Mouse (Mus musculus): ENCODE data around the gene Slc2a2. TPM values are rescaled to one million over a fixed set of nuclear protein-coding genes. Genes with fewer than 3 reads are reported as not detected.

Gene Slc2a2
- polyA plus RNA-seq, 1 experiment from 2014 or later, result not detected

DNA sequence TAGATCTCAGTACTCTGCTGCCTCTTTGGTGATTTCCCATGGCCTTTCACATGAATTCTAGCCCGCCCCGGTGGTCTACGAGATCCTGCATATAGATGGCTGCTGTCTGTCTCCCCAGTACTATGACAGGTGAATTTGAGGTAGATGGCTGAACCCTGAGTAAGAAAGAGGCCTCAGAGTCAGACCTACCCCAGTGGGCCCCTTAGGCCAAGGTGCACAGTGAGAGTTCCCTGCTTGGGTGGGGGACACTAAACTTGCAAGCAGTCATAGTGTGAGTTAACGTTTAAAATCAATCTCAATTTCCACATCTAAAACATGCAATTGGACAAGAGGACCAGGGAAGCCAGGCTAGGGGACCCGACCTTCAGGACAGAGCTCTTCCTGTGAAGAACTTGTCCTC, 2.9 kb upstream of the Slc2a2 start:
- WGBS, result 89% methylated on average over 5 of the region's 5 CpGs
- Histone ChIP-seq H3K4me1 (ENCODE audit: control insufficient read depth, insufficient read depth, low read length) (no peaks in the 10 kb centered on the region), H3K9ac (replicated peaks; ENCODE audit: low read length) (no peak overlapping the region), H3K27ac (replicated peaks; ENCODE audit: low read depth, low read length) (no peak overlapping the region), H3K4me2 (ENCODE audit: low read length) (no peak overlapping the region), H3K36me3 (ENCODE audit: control insufficient read depth, insufficient read depth, low read length) (no peaks in the 10 kb centered on the region), H3K4me3 (replicated peaks; ENCODE audit: low read depth, low read length) (no peak overlapping the region), H3K9me3 (ENCODE audit: control insufficient read depth, low read length) (no peaks in the 10 kb centered on the region), H3K27me3 (ENCODE audit: control insufficient read depth, insufficient read depth, low read length) (no peaks in the 10 kb centered on the region)
- DNase-seq (no peak), ATAC-seq (ENCODE audit: low FRiP score, low TSS enrichment) (no peak)

DNA sequence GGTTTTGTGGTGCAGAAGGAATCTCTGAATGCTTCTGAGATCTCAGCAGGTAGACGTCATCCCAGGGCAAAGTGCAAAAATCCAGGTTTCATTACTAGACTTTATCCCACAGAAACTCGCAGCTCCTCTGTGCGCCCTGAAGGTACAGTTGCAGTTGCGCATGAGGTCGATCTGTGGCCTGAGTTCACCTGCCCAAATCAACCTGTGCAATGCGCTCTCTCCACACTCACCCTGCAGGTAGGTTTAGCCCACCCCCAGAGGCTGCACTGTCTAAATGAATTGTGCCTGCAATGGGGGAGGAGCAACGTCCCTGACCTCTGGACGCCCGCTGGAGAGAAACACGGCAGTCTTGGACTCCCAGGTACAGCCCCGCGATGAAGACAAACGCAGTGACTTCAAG, 2.1 kb upstream of the Slc2a2 start:
- no peaks in the 10 kb centered on the region for H3K9me3 ChIP-seq (ENCODE audit: control insufficient read depth, low read length)
- H3K4me1 ChIP-seq (ENCODE audit: control insufficient read depth, insufficient read depth, low read length), result no peaks in the 10 kb centered on the region
- WGBS, result 87% methylated on average over 13 of the region's 13 CpGs
- no peaks in the 10 kb centered on the region for H3K27me3 ChIP-seq (ENCODE audit: control insufficient read depth, insufficient read depth, low read length)
- no peak overlapping the region for H3K9ac ChIP-seq (replicated peaks; ENCODE audit: low read length)
- no peaks in the 10 kb centered on the region for H3K36me3 ChIP-seq (ENCODE audit: control insufficient read depth, insufficient read depth, low read length)
- no peak overlapping the region for H3K27ac ChIP-seq (replicated peaks; ENCODE audit: low read depth, low read length)
- DNase-seq (no peak), ATAC-seq (ENCODE audit: low FRiP score, low TSS enrichment) (no peak)
- H3K4me3 ChIP-seq (replicated peaks; ENCODE audit: low read depth, low read length), result no peak overlapping the region
- no peak overlapping the region for H3K4me2 ChIP-seq (ENCODE audit: low read length)

DNA sequence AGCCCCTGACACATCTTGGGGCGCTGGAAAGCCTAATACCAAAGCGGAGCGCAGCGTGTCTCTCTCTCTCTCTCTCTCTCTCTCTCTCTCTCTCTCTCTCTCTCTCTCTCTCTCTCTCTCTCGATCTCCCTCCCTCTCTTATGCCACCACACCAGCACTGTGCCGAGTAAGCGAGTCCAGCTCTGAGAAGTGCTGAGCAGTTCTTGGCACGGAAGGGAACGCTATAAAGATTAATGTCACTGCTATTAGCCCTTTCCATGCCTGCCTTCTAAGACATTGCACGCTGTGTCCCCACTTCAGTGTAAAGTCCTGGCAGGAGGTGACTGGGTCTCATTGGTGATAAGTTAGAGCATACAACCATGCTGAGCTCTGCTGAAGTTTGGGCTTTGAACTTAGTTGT, 1.5 kb upstream of the Slc2a2 start:
- no peaks in the 10 kb centered on the region for H3K4me1 ChIP-seq (ENCODE audit: control insufficient read depth, insufficient read depth, low read length)
- H3K4me3 ChIP-seq (replicated peaks; ENCODE audit: low read depth, low read length), result no peak overlapping the region
- H3K27ac ChIP-seq (replicated peaks; ENCODE audit: low read depth, low read length), result no peak overlapping the region
- no peak overlapping the region for H3K4me2 ChIP-seq (ENCODE audit: low read length)
- H3K9ac ChIP-seq (replicated peaks; ENCODE audit: low read length), result no peak overlapping the region
- H3K36me3 ChIP-seq (ENCODE audit: control insufficient read depth, insufficient read depth, low read length), result no peaks in the 10 kb centered on the region
- WGBS, result 87% methylated on average over 10 of the region's 10 CpGs
- H3K9me3 ChIP-seq (ENCODE audit: control insufficient read depth, low read length), result no peaks in the 10 kb centered on the region
- no peaks in the 10 kb centered on the region for H3K27me3 ChIP-seq (ENCODE audit: control insufficient read depth, insufficient read depth, low read length)
- DNase-seq, result no peak
- no peak for ATAC-seq (ENCODE audit: low FRiP score, low TSS enrichment)

DNA sequence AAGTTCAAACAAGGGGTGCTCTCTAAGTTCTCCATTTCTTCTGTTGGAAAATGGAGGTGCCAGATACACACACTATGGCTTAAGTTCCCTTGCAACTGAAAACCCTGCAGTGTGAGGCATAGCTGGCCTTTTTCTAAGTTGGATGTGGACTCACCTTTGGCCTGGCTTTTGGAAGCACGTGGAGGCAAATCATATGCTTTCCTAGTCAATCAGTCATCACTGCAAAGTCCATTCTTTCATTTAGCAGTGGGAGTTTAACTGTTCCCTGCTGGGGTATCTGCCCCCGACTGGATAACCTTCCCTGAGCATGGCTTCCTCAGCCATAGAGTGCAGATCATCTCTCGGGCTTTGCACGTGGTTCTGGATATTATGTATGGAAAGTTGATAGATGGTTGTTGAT, 1.9 kb downstream of the Slc2a2 start:
- 74% methylated on average over 4 of the region's 4 CpGs for WGBS

DNA sequence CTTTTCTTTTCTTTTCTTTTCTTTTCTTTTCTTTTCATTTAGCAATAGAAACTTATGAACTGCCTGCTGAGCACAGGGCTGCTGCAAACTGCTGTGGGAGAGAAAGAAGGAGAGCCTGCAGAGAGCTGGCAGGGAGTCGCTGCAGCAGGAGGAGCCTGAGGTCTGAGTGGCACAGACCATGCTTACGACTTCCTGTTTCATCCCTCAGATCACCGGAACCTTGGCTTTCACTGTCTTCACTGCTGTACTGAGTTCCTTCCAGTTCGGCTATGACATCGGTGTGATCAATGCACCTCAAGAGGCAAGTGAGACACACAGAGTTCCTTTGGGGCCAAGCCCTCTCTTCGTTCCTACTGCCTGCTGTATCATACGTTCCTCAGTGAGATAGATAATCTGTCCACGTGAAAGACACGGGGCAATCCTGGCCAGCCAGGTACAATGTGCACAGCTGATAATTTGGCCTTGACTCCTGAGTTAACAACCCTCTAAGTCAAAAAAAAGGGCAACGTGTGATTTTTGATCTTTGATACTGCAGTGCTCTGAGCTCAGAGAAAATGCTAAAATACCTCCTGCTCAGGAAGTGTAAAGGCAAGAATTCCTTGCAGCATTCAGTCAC, 7.9 kb downstream of the Slc2a2 start:
- DNase-seq (no peak), ATAC-seq (ENCODE audit: low FRiP score, low TSS enrichment) (no peak)
- Histone ChIP-seq H3K9me3 (ENCODE audit: control insufficient read depth, low read length) (peaks cover 3% of the 10 kb centered on the region; the same call in 1 of the 2 replicates), H3K27ac (replicated peaks; ENCODE audit: low read depth, low read length) (no peak overlapping the region), H3K9ac (replicated peaks; ENCODE audit: low read length) (no peak overlapping the region), H3K4me1 (ENCODE audit: control insufficient read depth, insufficient read depth, low read length) (no peaks in the 10 kb centered on the region), H3K36me3 (ENCODE audit: control insufficient read depth, insufficient read depth, low read length) (no peaks in the 10 kb centered on the region), H3K4me3 (replicated peaks; ENCODE audit: low read depth, low read length) (no peak overlapping the region), H3K27me3 (ENCODE audit: control insufficient read depth, insufficient read depth, low read length) (no peaks in the 10 kb centered on the region), H3K4me2 (ENCODE audit: low read length) (no peak overlapping the region)
- WGBS, result 76% methylated on average over 10 of the region's 10 CpGs

More for the DNA sequence above, 1.9 kb downstream of the Slc2a2 start:
- Histone ChIP-seq H3K4me1 (ENCODE audit: control insufficient read depth, insufficient read depth, low read length) (no peaks in the 10 kb centered on the region), H3K4me2 (ENCODE audit: low read length) (no peak overlapping the region), H3K9ac (replicated peaks; ENCODE audit: low read length) (no peak overlapping the region), H3K4me3 (replicated peaks; ENCODE audit: low read depth, low read length) (no peak overlapping the region), H3K36me3 (ENCODE audit: control insufficient read depth, insufficient read depth, low read length) (no peaks in the 10 kb centered on the region), H3K27me3 (ENCODE audit: control insufficient read depth, insufficient read depth, low read length) (no peaks in the 10 kb centered on the region), H3K9me3 (ENCODE audit: control insufficient read depth, low read length) (no peaks in the 10 kb centered on the region), H3K27ac (replicated peaks; ENCODE audit: low read depth, low read length) (no peak overlapping the region)
- no peak for DNase-seq
- ATAC-seq (ENCODE audit: low FRiP score, low TSS enrichment), result no peak

DNA sequence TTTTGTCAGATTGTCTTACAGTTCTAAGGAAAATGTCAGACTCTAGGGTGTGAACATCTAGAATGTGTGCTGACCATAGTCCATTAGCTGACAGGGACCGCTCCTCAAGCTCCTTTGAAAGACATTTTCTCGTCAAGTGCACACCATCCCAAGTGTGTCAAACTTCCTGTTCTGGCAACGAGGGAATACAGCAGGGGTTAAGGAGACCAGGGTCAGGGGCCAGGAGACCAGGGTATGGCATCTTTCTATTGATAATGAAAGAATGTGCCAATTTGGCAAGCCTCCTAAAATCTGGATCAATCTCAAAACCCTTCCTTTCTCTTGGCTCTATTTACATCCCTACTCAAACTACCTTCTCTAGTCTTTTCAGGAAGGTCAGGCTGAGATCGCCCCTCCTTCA, 9.0 kb downstream of the Slc2a2 start:
- no peak overlapping the region for H3K27ac ChIP-seq (replicated peaks; ENCODE audit: low read depth, low read length)
- H3K4me2 ChIP-seq (ENCODE audit: low read length), result no peak overlapping the region
- DNase-seq (no peak), ATAC-seq (ENCODE audit: low FRiP score, low TSS enrichment) (no peak)
- H3K36me3 ChIP-seq (ENCODE audit: control insufficient read depth, insufficient read depth, low read length), result no peaks in the 10 kb centered on the region
- peaks cover 3% of the 10 kb centered on the region; the same call in 1 of the 2 replicates for H3K9me3 ChIP-seq (ENCODE audit: control insufficient read depth, low read length)
- 88% methylated on average over 4 of the region's 4 CpGs for WGBS
- H3K4me3 ChIP-seq (replicated peaks; ENCODE audit: low read depth, low read length), result no peak overlapping the region
- no peaks in the 10 kb centered on the region for H3K27me3 ChIP-seq (ENCODE audit: control insufficient read depth, insufficient read depth, low read length)
- H3K9ac ChIP-seq (replicated peaks; ENCODE audit: low read length), result no peak overlapping the region
- H3K4me1 ChIP-seq (ENCODE audit: control insufficient read depth, insufficient read depth, low read length), result no peaks in the 10 kb centered on the region

DNA sequence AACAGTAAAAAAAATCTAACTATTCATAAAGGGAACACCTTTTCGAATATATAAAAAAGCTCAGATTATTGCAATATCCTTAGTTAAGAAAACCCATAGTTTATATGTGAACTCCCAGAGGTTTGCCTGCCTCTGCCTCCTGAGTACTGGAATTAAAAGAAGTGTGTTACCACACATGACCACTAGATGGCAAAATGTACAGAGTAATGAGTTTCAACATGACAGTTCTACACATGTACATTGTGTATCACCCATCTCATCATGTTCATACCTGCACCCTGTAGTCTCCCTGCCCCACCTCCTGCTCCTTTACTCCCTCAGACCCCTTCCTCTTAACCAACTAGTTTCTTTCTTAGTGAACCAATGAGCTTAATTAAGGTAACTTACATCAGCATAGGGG, 12.0 kb downstream of the Slc2a2 start:
- Histone ChIP-seq H3K4me3 (replicated peaks; ENCODE audit: low read depth, low read length) (no peak overlapping the region), H3K4me1 (ENCODE audit: control insufficient read depth, insufficient read depth, low read length) (no peaks in the 10 kb centered on the region), H3K27ac (replicated peaks; ENCODE audit: low read depth, low read length) (no peak overlapping the region), H3K4me2 (ENCODE audit: low read length) (no peak overlapping the region), H3K36me3 (ENCODE audit: control insufficient read depth, insufficient read depth, low read length) (no peaks in the 10 kb centered on the region), H3K27me3 (ENCODE audit: control insufficient read depth, insufficient read depth, low read length) (no peaks in the 10 kb centered on the region), H3K9me3 (ENCODE audit: control insufficient read depth, low read length) (peaks cover 3% of the 10 kb centered on the region; the same call in 1 of the 2 replicates), H3K9ac (replicated peaks; ENCODE audit: low read length) (no peak overlapping the region)
- DNase-seq (no peak), ATAC-seq (ENCODE audit: low FRiP score, low TSS enrichment) (no peak)
- WGBS, result 73% methylated on average over 1 of the region's 1 CpGs

DNA sequence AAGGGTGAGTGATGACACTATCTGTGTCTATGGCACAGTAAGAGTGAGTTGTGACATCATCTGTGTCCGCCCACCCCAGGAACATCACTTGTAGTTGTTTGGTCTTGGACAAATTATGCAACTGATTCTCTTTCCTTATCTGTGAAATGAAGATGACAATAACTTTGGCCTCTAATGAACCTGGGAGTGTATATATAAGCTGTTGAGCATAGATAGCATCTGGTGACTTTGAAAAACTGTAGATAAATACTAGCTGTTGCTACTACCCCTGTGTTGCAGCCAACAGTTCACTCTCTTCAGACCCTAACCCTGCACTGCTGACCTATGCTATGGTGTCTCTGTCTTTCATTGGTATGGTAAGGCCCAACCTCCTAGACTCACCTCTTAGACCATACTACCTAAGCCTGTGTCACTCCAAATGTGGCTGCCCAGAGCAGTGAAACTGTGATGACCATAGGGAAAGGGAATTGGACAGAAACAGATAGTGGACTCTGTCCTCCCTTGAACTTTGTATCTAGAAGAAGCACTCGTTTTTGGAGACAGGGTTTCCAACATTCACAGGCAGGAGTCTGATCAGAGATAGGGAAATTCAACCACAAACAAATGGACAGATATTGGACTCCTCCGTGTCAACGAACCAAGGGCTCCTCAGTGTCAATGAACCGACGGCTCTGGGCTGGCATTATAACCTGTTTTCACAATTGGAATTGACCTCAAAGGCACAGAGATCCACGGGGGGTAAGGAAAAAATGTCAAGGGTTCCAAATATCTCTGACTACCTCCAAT, 16.4 kb downstream of the Slc2a2 start:
- DNase-seq (no peak), ATAC-seq (ENCODE audit: low FRiP score, low TSS enrichment) (no peak)
- 83% methylated on average over 7 of the region's 7 CpGs for WGBS
- Histone ChIP-seq H3K27me3 (ENCODE audit: control insufficient read depth, insufficient read depth, low read length) (no peaks in the 10 kb centered on the region), H3K4me3 (replicated peaks; ENCODE audit: low read depth, low read length) (no peak overlapping the region), H3K36me3 (ENCODE audit: control insufficient read depth, insufficient read depth, low read length) (no peaks in the 10 kb centered on the region), H3K9ac (replicated peaks; ENCODE audit: low read length) (no peak overlapping the region), H3K4me1 (ENCODE audit: control insufficient read depth, insufficient read depth, low read length) (no peaks in the 10 kb centered on the region), H3K4me2 (ENCODE audit: low read length) (no peak overlapping the region), H3K27ac (replicated peaks; ENCODE audit: low read depth, low read length) (no peak overlapping the region), H3K9me3 (ENCODE audit: control insufficient read depth, low read length) (peaks cover 3% of the 10 kb centered on the region; the same call in 1 of the 2 replicates)

DNA sequence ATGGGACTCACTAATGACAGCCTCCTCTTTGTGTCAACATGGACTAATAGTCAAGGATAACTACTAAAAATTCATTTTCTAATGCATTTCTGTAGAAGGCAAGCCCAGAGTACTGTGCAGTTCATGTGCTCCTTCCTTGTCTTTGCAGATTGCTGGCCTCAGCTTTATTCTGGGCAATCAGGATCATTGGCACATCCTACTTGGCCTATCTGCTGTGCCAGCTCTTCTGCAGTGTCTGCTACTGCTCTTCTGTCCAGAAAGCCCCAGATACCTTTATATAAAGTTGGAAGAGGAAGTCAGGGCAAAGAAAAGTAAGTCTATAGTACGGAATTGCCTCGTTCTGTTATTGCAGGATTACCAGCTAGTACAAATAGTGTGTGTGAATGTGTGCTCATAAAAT, 20.8 kb downstream of the Slc2a2 start:
- H3K9me3 ChIP-seq (ENCODE audit: control insufficient read depth, low read length), result no peaks in the 10 kb centered on the region
- H3K9ac ChIP-seq (replicated peaks; ENCODE audit: low read length), result no peak overlapping the region
- no peaks in the 10 kb centered on the region for H3K36me3 ChIP-seq (ENCODE audit: control insufficient read depth, insufficient read depth, low read length)
- H3K27me3 ChIP-seq (ENCODE audit: control insufficient read depth, insufficient read depth, low read length), result no peaks in the 10 kb centered on the region
- ATAC-seq (ENCODE audit: low FRiP score, low TSS enrichment), result no peak
- no peak overlapping the region for H3K4me2 ChIP-seq (ENCODE audit: low read length)
- H3K4me3 ChIP-seq (replicated peaks; ENCODE audit: low read depth, low read length), result no peak overlapping the region
- WGBS, result 91% methylated on average over 2 of the region's 2 CpGs
- no peaks in the 10 kb centered on the region for H3K4me1 ChIP-seq (ENCODE audit: control insufficient read depth, insufficient read depth, low read length)
- no peak overlapping the region for H3K27ac ChIP-seq (replicated peaks; ENCODE audit: low read depth, low read length)
- DNase-seq, result no peak

Measured in midbrain, embryonic 14.5 days (tissue).